Mouse (Mus musculus): ENCODE data around the gene Tcta. TPM values are rescaled to one million over a fixed set of nuclear protein-coding genes. Genes with fewer than 3 reads are reported as not detected.
"Not testable (repeated sequence)": the region's sequence is repeated elsewhere in the genome, so short reads cannot be mapped to it uniquely, and the experiment has no call there.

Tcta gene
- polyA plus RNA-seq, 1 experiment from 2014 or later = 55.0 TPM

DNA sequence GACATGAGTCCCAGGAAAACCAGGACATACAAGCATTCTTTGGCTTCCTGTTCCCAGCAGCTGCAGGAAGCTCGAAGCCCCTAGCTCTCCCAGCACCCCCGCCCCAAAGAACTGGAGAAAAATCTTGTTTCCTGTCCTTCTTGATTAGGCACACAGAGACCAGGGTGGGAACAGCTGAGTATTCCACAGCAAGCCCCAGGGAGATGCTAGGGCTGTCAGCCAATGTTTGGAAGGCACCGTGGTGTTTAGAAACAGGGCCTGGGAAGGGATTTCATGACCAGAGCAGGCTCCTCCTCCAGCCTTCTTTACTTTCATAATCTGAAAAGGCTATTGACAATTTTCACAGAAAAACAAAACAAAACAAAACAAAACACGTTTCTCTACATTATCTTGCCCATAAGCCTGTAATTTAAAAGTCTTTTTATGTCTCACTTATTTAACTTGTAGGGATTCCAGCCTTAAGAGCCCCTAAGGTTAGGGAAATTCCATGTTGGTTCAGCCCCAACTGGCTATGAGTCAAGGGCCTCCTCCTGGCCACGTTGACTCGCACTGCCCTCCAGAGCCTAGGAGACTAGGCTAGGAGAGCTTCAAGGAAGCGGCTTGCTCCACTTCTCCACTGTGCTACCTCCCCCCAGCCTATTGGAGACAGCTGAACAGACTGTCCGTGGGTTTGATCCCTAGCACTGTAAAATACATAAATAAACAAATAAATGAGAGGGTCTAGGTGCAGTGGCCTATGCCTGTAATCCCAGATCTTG is 25.7 kb downstream of the Tcta start:
- Histone ChIP-seq H3K27me3 (no peaks in the 10 kb centered on the region), H3K9ac (no peak overlapping the region)
- 48% methylated on average over 8 of the region's 8 CpGs for WGBS

DNA sequence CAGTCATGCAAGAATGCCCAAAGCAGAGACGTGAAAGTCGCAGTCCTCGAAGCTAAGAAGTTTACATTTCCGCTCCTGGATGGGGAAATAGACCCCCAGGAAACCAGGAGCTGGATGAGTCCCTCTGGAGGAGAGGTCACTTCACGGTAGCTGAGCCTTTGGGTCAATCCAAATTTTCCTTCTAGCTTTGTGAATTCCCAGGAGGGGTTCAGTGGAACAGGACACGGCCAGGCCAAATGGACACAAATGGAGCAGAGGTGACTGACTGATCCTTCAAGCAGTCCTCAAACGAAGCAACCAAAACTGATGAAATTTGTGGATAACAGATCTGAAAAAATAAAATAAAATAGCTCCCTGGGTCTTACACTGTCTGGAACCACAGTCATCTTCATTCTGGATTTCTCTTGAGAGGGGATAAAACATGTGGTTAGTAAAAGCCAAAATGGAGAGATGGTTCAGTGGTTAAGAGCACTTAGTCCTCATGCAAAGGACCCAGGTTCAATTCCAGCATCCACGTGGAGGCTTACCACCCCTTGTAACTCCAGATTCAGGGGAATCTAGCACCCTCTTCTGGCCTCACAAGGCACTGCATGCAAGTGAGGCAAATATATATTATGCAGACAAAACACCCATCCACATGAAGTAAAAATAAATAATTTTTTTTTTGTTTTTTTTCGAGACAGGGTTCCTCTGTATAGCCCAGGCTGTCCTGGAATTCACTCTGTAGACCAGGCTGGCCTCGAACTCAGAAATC is 27.1 kb downstream of the Tcta start:
- no peak for ATAC-seq (ENCODE audit: low FRiP score)
- Histone ChIP-seq H3K4me3 (no peak overlapping the region), H3K27ac (no peak overlapping the region), H3K36me3 (no peaks in the 10 kb centered on the region), H3K4me1 (replicated peaks) (no peaks in the 10 kb centered on the region), H3K27me3 (no peaks in the 10 kb centered on the region), H3K9ac (no peak overlapping the region), H3K4me2 (no peak overlapping the region), H3K9me3 (no peaks in the 10 kb centered on the region)
- WGBS = 66% methylated on average over 10 of the region's 10 CpGs

More for the DNA sequence above, 25.7 kb downstream of the Tcta start:
- Histone ChIP-seq H3K36me3 (no peaks in the 10 kb centered on the region), H3K4me2 (no peak overlapping the region), H3K27ac (no peak overlapping the region), H3K4me1 (replicated peaks) (no peaks in the 10 kb centered on the region), H3K4me3 (no peak overlapping the region), H3K9me3 (no peaks in the 10 kb centered on the region)
- ATAC-seq (ENCODE audit: low FRiP score) = no peak

DNA sequence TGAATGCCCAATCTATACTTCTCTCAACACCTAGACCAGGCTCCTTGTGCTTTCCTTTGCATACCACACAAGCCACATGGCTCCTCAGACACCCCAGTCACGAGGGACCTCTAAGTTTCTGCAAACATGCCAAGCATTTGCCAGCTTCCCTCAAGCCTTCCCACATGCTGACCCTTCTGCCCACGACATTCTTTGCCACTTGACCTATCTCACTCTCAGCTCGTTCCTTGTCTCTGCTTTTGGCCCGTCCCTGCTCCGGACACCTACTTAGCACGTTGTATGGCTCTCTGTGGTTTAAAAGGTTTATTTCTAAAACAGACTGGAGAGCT is 30.7 kb downstream of the Tcta start:
- Histone ChIP-seq H3K9ac (no peak overlapping the region), H3K27ac (no peak overlapping the region), H3K4me1 (replicated peaks) (no peaks in the 10 kb centered on the region), H3K4me3 (no peak overlapping the region), H3K27me3 (no peaks in the 10 kb centered on the region), H3K9me3 (no peaks in the 10 kb centered on the region), H3K36me3 (no peaks in the 10 kb centered on the region), H3K4me2 (no peak overlapping the region)
- WGBS = 68% methylated on average over 6 of the region's 6 CpGs
- ATAC-seq (ENCODE audit: low FRiP score) = no peak

DNA sequence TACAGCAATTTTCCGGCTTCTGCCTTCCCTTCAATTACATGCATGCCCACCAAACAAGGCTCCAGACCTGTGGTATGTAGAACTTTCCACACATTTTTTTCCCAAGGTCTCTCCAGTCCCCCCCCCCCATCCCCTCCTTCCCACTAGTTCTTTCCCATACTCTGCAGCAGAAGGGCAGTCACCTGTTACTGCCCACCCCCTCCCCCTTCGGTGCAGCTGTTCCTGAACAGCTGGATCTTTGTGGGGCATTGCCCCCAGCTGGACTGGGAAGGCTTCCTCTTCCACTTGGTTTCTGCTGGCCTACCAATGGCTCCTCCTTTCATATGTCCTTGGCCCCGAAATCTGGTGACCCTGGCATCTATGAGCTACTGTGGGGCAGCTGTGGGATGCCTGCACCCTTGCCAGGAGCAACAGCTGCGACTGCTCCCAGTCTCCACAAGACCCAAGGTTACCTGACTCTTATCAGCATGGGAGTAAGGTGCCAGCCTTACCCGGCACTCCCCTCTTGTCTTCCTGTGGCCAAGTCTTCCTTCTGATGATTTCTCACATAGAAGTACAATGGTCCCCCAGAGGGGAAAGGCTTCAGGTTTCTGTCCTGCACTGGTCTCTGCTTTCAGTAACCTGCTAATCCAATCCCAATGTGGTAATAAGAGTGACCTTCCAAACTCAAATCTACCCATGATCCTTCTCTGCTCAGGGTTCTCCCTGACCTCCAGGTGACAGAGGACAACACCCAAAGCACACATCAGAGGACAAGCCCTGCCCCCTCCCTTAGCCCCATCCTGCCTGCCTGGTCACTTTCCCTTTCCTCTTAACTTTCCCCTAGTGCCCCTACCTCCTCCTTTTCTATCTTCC is 31.3 kb downstream of the Tcta start:
- no peak overlapping the region for H3K9ac ChIP-seq
- no peak overlapping the region for H3K27ac ChIP-seq
- H3K27me3 ChIP-seq = no peaks in the 10 kb centered on the region
- no peaks in the 10 kb centered on the region for H3K4me1 ChIP-seq (replicated peaks)
- no peaks in the 10 kb centered on the region for H3K36me3 ChIP-seq
- H3K4me2 ChIP-seq = no peak overlapping the region
- WGBS = 89% methylated on average over 5 of the region's 5 CpGs
- no peak for ATAC-seq (ENCODE audit: low FRiP score)
- no peak overlapping the region for H3K4me3 ChIP-seq
- no peaks in the 10 kb centered on the region for H3K9me3 ChIP-seq

DNA sequence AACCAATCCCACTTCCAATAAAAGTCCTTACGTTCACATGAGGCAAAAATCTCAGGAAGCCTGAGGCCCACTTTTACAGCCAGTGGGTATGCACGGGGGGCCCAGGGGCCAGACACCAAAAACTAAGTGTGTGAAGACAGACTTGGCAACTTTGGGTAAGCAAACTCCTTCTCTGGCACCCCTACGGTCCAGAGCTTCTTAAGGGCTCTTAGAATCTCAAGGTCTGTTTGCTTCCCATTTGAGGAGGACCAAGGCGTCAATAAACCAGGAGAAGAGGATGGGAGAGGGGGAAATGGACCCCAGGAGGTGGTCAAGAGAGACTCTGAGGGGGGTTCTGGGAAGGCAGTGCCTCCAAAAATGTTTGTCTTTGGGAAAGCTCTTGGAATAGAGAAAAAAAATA is 32.5 kb downstream of the Tcta start:
- no peaks in the 10 kb centered on the region for H3K27me3 ChIP-seq
- no peak overlapping the region for H3K4me2 ChIP-seq
- no peak overlapping the region for H3K4me3 ChIP-seq
- no peak overlapping the region for H3K27ac ChIP-seq
- H3K36me3 ChIP-seq = no peaks in the 10 kb centered on the region
- no peaks in the 10 kb centered on the region for H3K9me3 ChIP-seq
- ATAC-seq (ENCODE audit: low FRiP score) = no peak
- no peaks in the 10 kb centered on the region for H3K4me1 ChIP-seq (replicated peaks)
- 82% methylated on average over 4 of the region's 4 CpGs for WGBS
- H3K9ac ChIP-seq = no peak overlapping the region

DNA sequence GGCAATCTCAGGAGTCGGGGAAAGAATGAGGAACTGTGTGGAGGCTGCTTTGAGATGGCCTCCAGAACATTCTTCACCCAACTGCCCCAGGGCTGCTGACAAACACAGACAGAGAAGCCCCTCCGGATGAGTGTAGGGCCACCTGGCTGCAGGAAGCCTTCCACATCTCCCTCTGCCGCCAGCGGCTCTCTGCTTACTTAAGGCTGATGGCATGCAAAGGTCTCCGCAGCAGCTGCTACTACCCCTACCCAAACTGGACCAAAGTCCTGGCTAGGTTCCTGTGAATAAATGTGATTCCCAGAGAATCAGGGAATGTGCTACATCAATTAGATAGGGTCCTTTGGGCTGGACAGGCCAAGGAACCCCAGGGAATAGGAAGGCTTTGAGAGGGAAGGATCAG is 33.3 kb downstream of the Tcta start:
- 71% methylated on average over 5 of the region's 5 CpGs for WGBS
- Histone ChIP-seq H3K27ac (no peak overlapping the region), H3K4me3 (no peak overlapping the region), H3K36me3 (no peaks in the 10 kb centered on the region), H3K27me3 (no peaks in the 10 kb centered on the region), H3K4me1 (replicated peaks) (no peaks in the 10 kb centered on the region), H3K9me3 (no peaks in the 10 kb centered on the region), H3K4me2 (no peak overlapping the region), H3K9ac (no peak overlapping the region)
- no peak for ATAC-seq (ENCODE audit: low FRiP score)

DNA sequence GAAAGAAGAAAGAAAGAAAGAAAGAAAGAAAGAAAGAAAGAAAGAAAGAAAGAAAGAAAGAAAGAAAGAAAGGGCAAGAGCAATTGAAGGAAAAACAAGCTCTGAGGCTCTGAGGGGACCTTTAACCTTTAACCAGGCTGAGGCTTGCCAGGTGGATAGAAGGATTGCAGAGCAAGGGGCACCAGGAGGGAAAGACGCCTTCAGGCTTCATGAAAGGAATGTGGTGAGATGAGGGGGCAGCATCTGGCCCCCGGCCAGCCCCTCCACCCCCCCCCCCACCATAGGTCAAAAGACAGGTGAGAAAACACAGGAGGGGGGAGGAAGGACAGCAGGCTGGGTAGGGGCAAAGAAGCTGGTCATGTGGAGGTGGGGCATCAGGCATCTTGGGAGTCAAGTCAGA is 34.0 kb downstream of the Tcta start:
- no peaks in the 10 kb centered on the region for H3K4me1 ChIP-seq (replicated peaks)
- H3K4me2 ChIP-seq = no peak overlapping the region
- H3K27me3 ChIP-seq = no peaks in the 10 kb centered on the region
- 41% methylated on average over 2 of the region's 2 CpGs for WGBS
- H3K9ac ChIP-seq = no peak overlapping the region
- H3K27ac ChIP-seq = no peak overlapping the region
- H3K4me3 ChIP-seq = no peak overlapping the region
- no peaks in the 10 kb centered on the region for H3K9me3 ChIP-seq
- no peak for ATAC-seq (ENCODE audit: low FRiP score)
- H3K36me3 ChIP-seq = no peaks in the 10 kb centered on the region

DNA sequence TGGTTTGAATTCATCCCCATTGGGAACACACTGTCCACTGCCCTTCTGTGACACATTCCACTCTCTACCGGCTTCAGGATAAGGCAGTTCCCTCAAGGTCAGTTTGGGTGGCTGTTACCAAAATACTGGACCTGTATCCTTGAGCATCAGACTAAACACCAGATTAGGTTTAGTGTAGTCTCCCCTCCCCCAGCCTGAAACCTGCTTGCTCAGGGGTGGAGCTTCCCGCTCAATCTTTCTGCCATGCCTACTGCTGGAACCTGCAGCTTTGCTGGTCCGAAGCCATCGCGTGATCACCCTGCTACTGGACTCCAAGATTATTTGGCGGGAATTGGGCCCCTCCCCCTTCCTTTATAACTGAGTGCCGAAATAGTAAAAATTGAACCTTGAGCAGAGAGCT is 37.3 kb downstream of the Tcta start:
- not testable (repeated sequence) for H3K9ac ChIP-seq; ATAC-seq (ENCODE audit: low FRiP score); H3K4me2 ChIP-seq; H3K27me3 ChIP-seq; H3K4me1 ChIP-seq (replicated peaks); H3K36me3 ChIP-seq; H3K9me3 ChIP-seq; H3K27ac ChIP-seq; H3K4me3 ChIP-seq
- WGBS = 82% methylated on average over 6 of the region's 7 CpGs

DNA sequence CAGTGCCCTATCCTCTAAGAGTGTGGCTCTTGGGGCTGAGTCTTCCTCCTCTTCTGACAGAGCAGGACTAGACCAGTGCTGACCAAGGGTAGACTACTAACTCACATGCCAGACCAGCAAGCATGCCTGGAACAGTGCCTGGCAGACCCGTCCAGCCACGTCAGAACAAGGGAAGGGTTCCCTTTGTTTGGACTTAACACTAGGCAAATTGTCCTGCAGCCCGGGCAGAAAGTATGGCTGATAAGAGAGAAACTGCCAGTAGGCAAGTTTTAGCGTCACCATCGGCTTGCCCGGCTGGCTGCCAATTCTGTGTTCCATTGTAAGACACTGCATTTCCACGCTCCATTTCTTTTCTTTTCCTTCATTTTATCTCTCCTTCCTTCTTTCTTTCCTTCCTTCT is 38.3 kb downstream of the Tcta start:
- H3K4me2 ChIP-seq = no peak overlapping the region
- ATAC-seq (ENCODE audit: low FRiP score) = no peak
- H3K4me3 ChIP-seq = no peak overlapping the region
- H3K9ac ChIP-seq = no peak overlapping the region
- H3K4me1 ChIP-seq (replicated peaks) = peaks cover 10% of the 10 kb centered on the region
- no peaks in the 10 kb centered on the region for H3K36me3 ChIP-seq
- H3K9me3 ChIP-seq = no peaks in the 10 kb centered on the region
- H3K27me3 ChIP-seq = no peaks in the 10 kb centered on the region
- 87% methylated on average over 7 of the region's 7 CpGs for WGBS
- no peak overlapping the region for H3K27ac ChIP-seq

DNA sequence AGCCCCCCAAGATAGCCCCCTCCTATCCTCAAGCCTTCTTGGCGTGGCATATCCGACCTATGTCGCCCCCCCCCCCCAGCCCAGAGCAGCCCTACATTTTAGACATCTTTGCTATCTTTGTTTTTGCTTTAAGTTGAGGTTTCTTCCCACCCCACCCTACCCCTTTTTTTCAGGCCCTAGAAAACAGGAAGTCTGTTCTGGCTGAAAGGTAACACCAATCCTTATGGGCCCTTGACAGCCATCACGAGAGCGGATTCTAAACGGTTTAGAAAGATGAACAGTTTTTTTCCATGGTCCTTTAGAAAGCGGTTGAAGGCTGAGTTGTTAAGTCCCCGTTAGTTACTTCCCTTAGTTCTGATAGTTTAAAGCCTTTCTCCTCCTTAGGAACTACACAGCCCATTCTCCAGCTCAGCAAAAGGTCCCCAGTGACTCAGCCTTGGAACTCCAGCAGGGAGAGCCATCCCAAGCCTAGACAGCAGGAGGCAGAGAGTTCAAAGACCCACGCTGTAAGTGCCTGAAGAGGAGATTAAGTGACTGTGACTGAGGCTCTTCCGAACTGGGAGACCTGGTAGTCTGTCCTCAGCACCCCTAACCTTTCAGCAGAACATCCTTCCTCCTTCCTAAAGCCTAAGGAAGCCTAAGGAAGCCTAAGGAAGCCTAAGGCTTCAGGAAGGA is 39.6 kb downstream of the Tcta start:
- H3K27me3 ChIP-seq = no peaks in the 10 kb centered on the region
- H3K27ac ChIP-seq = no peak overlapping the region
- H3K4me3 ChIP-seq = no peak overlapping the region
- H3K9me3 ChIP-seq = no peaks in the 10 kb centered on the region
- H3K4me2 ChIP-seq = no peak overlapping the region
- no peak for ATAC-seq (ENCODE audit: low FRiP score)
- peaks cover 23% of the 10 kb centered on the region for H3K4me1 ChIP-seq (replicated peaks)
- WGBS = 71% methylated on average over 9 of the region's 10 CpGs
- no peaks in the 10 kb centered on the region for H3K36me3 ChIP-seq
- no peak overlapping the region for H3K9ac ChIP-seq

DNA sequence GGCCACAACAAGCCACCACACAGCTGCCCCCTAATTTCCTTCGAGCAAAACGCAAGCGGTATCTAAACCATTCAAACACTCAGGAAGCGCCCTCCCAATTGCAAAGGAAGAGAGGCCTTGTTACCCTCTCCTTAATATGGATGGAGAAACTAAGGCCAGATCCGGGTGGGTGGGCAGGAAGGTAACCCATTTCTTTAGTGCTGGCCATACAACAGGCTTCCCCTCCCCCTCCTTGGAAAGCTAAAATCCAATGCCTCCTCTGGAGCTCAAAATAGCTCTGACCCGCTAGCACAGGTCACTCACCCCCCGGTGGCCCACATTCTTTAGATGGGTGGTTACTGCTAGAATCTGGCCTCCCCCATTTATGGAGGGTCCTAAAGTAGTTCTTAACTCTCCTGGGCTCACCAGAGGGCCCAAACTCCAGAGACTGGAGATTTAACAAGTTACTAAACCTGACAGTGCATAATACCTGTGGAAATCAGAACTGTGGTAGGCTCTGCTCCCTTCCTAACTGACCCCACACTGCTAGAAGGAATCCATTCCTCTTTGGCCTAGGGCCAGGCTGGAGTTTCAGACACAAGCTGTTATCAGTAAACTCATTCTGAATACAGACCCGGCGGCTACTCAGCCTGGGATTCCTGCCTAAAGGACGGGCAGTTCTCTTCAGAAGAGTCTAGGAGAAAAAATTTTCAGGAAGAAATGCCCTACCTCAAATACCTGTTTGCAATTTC is 41.6 kb downstream of the Tcta start:
- Histone ChIP-seq H3K27ac (peak overlapping the region; percentile 81), H3K36me3 (no peaks in the 10 kb centered on the region), H3K9ac (peak overlapping the region; percentile 60), H3K4me1 (replicated peaks) (peaks cover 32% of the 10 kb centered on the region), H3K4me2 (peak overlapping the region; percentile 79), H3K4me3 (peak overlapping the region; percentile 95), H3K9me3 (no peaks in the 10 kb centered on the region), H3K27me3 (no peaks in the 10 kb centered on the region)
- ATAC-seq (ENCODE audit: low FRiP score) = no peak
- 16% methylated on average over 10 of the region's 10 CpGs for WGBS
